Mouse (Mus musculus) C2C12 (cell line): ENCODE data around the gene Pigw. TPM values are rescaled to one million over a fixed set of nuclear protein-coding genes. Genes with fewer than 3 reads are reported as not detected.

Source experiments
- H3K27me3 ChIP-seq: one replicate; pipeline ENCODE4 v1.6.1; 2011; ENCODE audit not compliant: control insufficient read depth, insufficient read depth, insufficient read length
- H3K36me3 ChIP-seq: one replicate; pipeline ENCODE4 v1.6.1; 2011; ENCODE audit not compliant: control insufficient read depth, insufficient read depth
- H3K4me3 ChIP-seq: one replicate; pipeline ENCODE4 v1.5.1; 2011; ENCODE audit warnings: mild to moderate bottlenecking, control low read depth; ENCODE audit not compliant: poor library complexity, insufficient read depth, severe bottlenecking
- H3K79me2 ChIP-seq: one replicate; pipeline ENCODE4 v1.6.1; 2011; ENCODE audit not compliant: control insufficient read depth, insufficient read depth
- H3K79me3 ChIP-seq: one replicate; pipeline ENCODE4 v1.6.1; 2011; ENCODE audit warnings: low read depth, control low read depth
- H3ac ChIP-seq: one replicate; pipeline ENCODE3; 2011; ENCODE audit warnings: low read depth; ENCODE audit not compliant: control insufficient read depth, insufficient read length
- CEBPB ChIP-seq: IDR thresholded peaks from one replicate; pipeline ENCODE4 v1.6.1; 2011; ENCODE audit warnings: low read depth, mild to moderate bottlenecking, control low read depth, moderate library complexity
- CTCF ChIP-seq: IDR thresholded peaks from one replicate; pipeline ENCODE4 v1.5.1; 2011; ENCODE audit not compliant: control insufficient read depth, insufficient read depth, insufficient read length
- FOSL1 ChIP-seq: IDR thresholded peaks from one replicate; pipeline ENCODE4 v1.8.0; 2011; ENCODE audit warnings: mild to moderate bottlenecking, low read length; ENCODE audit not compliant: poor library complexity, insufficient read depth, severe bottlenecking
- MAX ChIP-seq: IDR thresholded peaks from one replicate; pipeline ENCODE4 v1.6.1; 2011; ENCODE audit warnings: mild to moderate bottlenecking, control low read depth
- MYOD1 ChIP-seq: IDR thresholded peaks from one replicate; pipeline ENCODE4 v1.6.1; 2011; ENCODE audit warnings: low read depth; ENCODE audit not compliant: control insufficient read depth, insufficient read length
- MYOG ChIP-seq: IDR thresholded peaks from one replicate; pipeline ENCODE4 v1.6.1; 2011; ENCODE audit not compliant: control insufficient read depth, insufficient read length; ENCODE audit errors: extremely low read depth
- USF1 ChIP-seq: IDR thresholded peaks from one replicate; pipeline ENCODE4 v1.6.1; 2011; ENCODE audit warnings: low read depth, mild to moderate bottlenecking, control low read depth, moderate library complexity
- polyA plus RNA-seq: library from polyadenylated mRNA; unstranded; fragments of >200 nt; fragmentation: generic; extraction: Trizol; gene quantifications from one replicate; pipeline ENCODE4 v1.2.1, GENCODE M21; 2012; ENCODE audit warnings: missing spikeins

Gene Pigw
- polyA plus RNA-seq, 1 experiment = 3.9 TPM

DNA sequence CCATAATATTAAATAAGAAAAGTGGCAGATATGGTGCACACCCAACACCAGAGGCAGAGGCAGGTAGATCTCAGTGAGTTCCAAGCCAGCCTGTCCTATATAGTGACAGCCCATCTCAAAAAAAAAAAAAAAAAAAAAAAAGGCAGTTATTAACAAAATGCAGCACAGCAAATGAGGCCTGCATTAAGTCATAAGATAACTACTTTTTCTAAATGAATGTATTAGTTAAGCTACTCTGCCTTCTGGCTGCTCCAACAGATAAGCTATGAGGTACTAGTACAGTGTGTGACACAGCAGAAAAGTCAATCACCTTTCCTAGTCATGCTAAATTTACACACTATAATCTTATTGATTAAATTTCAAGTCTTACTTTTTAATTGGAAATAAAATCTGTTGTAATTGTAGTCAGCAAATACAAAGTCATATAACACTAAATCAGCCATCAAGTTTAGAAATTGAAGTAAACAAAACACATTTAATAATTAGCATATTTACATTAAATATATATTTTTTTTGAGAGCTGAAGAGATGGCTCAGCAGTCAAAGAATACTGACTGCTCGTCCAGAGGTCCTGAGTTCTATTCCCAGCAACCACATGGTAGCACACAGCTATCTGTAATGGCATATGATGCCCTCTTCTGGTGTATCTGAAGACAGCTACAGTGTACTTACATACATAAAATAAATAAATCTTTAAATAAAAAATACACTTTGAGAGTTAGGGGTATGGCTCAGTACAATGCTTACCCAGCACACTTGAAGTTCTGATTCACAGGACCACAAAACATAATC is 6.8 kb downstream of the Pigw start:
- no peaks in the 10 kb centered on the region for H3K27me3 ChIP-seq
- peaks cover 35% of the 10 kb centered on the region for H3K79me3 ChIP-seq
- peaks cover 27% of the 10 kb centered on the region for H3K36me3 ChIP-seq

DNA sequence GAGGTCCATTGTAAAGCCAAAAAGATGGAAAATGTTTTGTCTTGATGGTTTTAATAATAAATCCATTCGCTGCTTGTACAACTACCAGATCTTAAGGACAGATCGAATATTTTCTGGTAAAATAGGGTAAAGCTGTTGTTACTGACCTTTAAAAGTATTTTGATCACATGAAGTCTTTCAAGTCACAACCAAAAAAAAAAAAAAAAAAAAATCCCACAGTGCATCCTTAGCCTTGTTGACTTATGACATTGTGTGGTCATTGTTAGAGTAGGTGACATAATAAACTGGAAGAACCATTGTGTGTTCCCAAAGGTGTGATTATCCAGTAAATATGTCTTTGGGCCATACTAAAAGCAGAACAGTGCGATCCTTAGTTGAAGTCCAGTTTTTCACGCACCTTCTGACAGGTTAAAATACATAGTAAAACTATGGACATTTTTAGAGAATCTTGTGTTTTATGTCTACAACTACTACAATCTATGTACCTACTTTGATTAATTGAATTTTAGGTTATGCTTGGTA is 8.5 kb downstream of the Pigw start:
- Histone ChIP-seq H3K36me3 (peaks cover 27% of the 10 kb centered on the region), H3K79me3 (peaks cover 45% of the 10 kb centered on the region)

More for the DNA sequence above, 6.8 kb downstream of the Pigw start:
- no peak for TF ChIP-seq MYOG
- no peak for TF ChIP-seq CEBPB
- TF ChIP-seq USF1 = no peak
- TF ChIP-seq MYOD1 = no peak
- TF ChIP-seq CTCF = no peak
- no peak for TF ChIP-seq MAX
- no peak for TF ChIP-seq FOSL1
- no peak overlapping the region for H3K4me3 ChIP-seq
- H3K79me2 ChIP-seq = peaks cover 56% of the 10 kb centered on the region
- H3ac ChIP-seq = no peak overlapping the region

DNA sequence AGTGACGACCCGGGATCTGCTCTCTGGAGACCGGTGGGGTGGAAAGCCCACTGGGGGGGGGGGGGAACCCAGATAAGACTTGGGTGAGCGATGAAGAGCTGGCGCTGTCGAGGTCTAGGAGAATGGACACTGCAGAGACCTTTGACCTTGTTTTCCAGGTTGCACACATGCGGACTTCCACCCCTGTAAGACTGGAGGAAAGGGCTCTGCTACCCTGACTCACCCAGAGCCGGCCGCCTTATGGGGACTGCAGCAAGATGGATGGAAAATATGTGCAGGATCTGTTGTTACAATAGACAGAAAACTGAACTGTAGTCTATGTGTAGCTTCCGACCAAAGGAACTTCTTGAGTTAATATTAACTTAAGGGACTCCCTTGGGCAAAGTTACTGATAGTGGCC is 9.0 kb downstream of the Pigw start:
- Histone ChIP-seq H3K4me3 (peak overlapping the region; percentile 96), H3ac (peak overlapping the region; percentile 91), H3K79me3 (peaks cover 51% of the 10 kb centered on the region), H3K27me3 (no peaks in the 10 kb centered on the region), H3K79me2 (peaks cover 67% of the 10 kb centered on the region), H3K36me3 (peaks cover 33% of the 10 kb centered on the region)
- TF ChIP-seq MYOG (no peak), MAX (peak; percentile 2)

More for the DNA sequence above, 8.5 kb downstream of the Pigw start:
- Histone ChIP-seq H3K79me2 (peaks cover 61% of the 10 kb centered on the region), H3K4me3 (peak overlapping the region; percentile 96), H3K27me3 (no peaks in the 10 kb centered on the region), H3ac (peak overlapping the region; percentile 91)
- TF ChIP-seq CEBPB (no peak), MYOG (no peak)

DNA sequence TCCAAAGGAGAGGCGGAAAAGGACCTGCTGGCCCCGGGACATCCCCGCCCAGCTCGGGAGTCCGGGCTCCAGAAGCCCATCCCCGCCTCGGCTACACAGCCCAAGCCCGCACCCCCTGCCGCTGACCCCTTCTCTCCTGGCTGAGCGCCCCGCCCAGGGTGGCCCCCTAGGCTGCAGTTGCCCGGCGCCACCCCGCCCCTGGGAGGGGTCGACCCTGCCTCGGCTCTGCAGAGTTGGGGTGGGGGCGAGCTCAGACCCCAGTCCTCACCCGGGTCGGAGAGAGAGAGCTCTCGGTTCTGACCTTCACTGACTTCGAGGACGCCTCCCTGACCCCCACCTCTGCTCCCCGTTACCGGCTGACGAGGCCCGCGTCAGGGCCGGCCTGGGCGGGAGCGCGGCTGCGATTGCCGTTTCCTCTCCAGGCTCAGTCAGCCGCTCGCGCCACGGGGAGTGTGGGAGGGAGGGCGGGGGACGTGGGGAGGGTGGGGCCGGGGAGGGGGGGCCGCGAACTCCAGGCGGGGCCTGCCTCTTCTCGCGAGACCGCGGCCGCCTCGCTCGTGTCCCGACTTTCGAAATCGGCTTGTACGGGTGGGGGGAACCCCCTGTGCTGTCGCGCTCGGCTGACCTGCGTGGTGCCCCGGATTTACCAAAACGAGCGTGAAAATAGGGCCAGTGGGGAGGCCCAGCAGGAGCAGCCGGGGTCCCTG is 9.6 kb downstream of the Pigw start, which contains the start of gene Ggnbp2:
Gene Ggnbp2, minus strand, starts transcription at position 481 of the 707 bp plus-strand sequence.
- H3K4me3 ChIP-seq = peak within 1 kb of the TSS; percentile 96
- peaks cover 72% of the 10 kb centered on the region for H3K79me2 ChIP-seq
- peaks cover 56% of the 10 kb centered on the region for H3K79me3 ChIP-seq
- TF ChIP-seq MAX = peak; percentile 36
- TF ChIP-seq CEBPB = peak; percentile 51
- no peak for TF ChIP-seq CTCF
- no peak for TF ChIP-seq MYOD1
- H3ac ChIP-seq = peak within 1 kb of the TSS; percentile 91
- no peaks in the 10 kb centered on the region for H3K27me3 ChIP-seq
- H3K36me3 ChIP-seq = peaks cover 38% of the 10 kb centered on the region

DNA sequence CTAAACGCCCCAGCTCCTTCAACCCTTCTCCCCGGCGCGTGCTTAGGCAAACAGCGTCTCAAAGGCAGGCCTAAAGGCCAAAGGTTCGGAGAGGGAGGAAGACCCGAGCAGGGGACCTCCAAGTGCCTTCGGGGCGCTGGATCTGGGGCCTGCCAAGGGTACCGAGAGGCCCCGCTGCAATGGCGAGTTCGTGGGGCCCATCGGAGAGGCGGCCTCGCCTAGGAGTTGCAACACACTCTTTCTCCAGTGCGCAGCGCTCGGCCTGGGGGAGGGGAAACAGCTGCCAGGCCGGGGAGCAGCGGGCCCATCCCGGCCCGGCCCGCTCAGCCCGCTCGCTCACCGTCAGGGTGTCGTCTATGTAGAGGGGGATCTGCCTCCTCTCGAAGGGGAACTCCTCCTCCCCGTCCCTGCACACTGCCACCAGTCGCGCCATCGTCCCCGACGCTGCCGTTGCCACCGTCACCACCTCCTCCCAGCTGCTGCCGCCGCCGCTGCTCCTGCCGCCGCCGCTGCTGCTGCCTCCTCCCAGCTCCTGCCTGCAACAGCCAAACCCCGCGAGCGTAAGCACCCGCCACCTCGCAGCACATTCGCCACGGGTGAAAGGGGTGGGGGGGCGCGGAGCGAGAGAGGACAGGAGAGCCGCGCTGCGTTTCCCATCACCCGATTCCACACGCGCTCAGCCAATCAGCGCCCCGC is 10.4 kb downstream of the Pigw start:
- TF ChIP-seq FOSL1 = no peak
- TF ChIP-seq CTCF = no peak
- peak; percentile 71 for TF ChIP-seq CEBPB
- TF ChIP-seq MAX = peak; percentile 20
- H3K36me3 ChIP-seq = peaks cover 46% of the 10 kb centered on the region
- peaks cover 80% of the 10 kb centered on the region for H3K79me2 ChIP-seq
- peak overlapping the region; percentile 96 for H3K4me3 ChIP-seq
- H3K27me3 ChIP-seq = no peaks in the 10 kb centered on the region
- peak overlapping the region; percentile 74 for H3ac ChIP-seq
- peaks cover 64% of the 10 kb centered on the region for H3K79me3 ChIP-seq
